Mouse (Mus musculus): ENCODE data around the gene Abcd4.

- no peak for TF ChIP-seq POLR2A (IDR thresholded peaks at IDR 0.05; ENCODE audit: borderline replicate concordance, insufficient read depth, low read length)
- no peak for TF ChIP-seq CTCF (IDR thresholded peaks at IDR 0.05; ENCODE audit: borderline replicate concordance, insufficient read depth, low read depth, low read length)
Observed at GRCm38 (mm10) chr12:84612518-84612917, 4.7 kb downstream of the Abcd4 start.

Data from cerebellum, adult 2 months (tissue).